Mouse (Mus musculus) embryonic facial prominence, embryonic 14.5 days (tissue): Measurements from ENCODE around the gene Zfp958. TPM values are rescaled to one million over a fixed set of nuclear protein-coding genes. Genes with fewer than 3 reads are reported as not detected.
"Not testable (repeated sequence)": the region's sequence is repeated elsewhere in the genome, so short reads cannot be mapped to it uniquely, and the experiment has no call there.

Experiments
- ATAC-seq: fragments of 200-750 bp; cut with Nextera tagmentation; 2 replicates; pipeline ENCODE4 v1.8.0; 2017; ENCODE audit warnings: low read depth, moderate number of reproducible peaks, moderate TSS enrichment
- DNase-seq: peaks from one replicate; pipeline ENCODE4 v3.0.0-alpha.2; 2015; ENCODE audit warnings: low spot score
- H3K27ac ChIP-seq: fragments of 300-500 bp; sonication (generic); replicated peaks from 2 replicates; pipeline ENCODE4 v1.5.1; 2014; ENCODE audit warnings: low read depth, mild to moderate bottlenecking, low read length, moderate library complexity
- H3K27me3 ChIP-seq: fragments of 300-500 bp; sonication (generic); replicated peaks from 2 replicates; pipeline ENCODE4 v1.6.1; 2014; ENCODE audit warnings: low read length; ENCODE audit not compliant: control insufficient read depth, insufficient read depth
- H3K36me3 ChIP-seq: fragments of 300-500 bp; sonication (generic); 2 replicates; pipeline ENCODE4 v1.6.1; 2014; ENCODE audit warnings: low read length, mixed read lengths; ENCODE audit not compliant: control insufficient read depth, insufficient read depth
- H3K4me1 ChIP-seq: fragments of 300-500 bp; sonication (generic); 2 replicates; pipeline ENCODE4 v1.6.1; 2014; ENCODE audit warnings: antibody characterized with exemption, low read length; ENCODE audit not compliant: control insufficient read depth, insufficient read depth
- H3K4me2 ChIP-seq: fragments of 300-500 bp; sonication (generic); 2 replicates; pipeline ENCODE4 v1.6.1; 2014; ENCODE audit warnings: low read depth, mild to moderate bottlenecking, low read length, moderate library complexity, mixed read lengths
- H3K4me3 ChIP-seq: fragments of 300-500 bp; sonication (generic); 2 replicates; pipeline ENCODE4 v1.5.1; 2014; ENCODE audit warnings: low read depth, mild to moderate bottlenecking, low read length
- H3K9ac ChIP-seq: fragments of 300-500 bp; sonication (generic); 2 replicates; pipeline ENCODE4 v1.6.1; 2014; ENCODE audit warnings: low read depth, mild to moderate bottlenecking, low read length, moderate library complexity, mixed read lengths
- H3K9me3 ChIP-seq: fragments of 300-500 bp; sonication (generic); 2 replicates; pipeline ENCODE4 v1.6.1; 2016; ENCODE audit warnings: low read length; ENCODE audit not compliant: control insufficient read depth
- WGBS: fragments of 180-500 bp; shearing (Covaris S2); extraction: QIAGEN DNeasy Blood & Tissue Kit; methylation state at CpG from one replicate; pipeline ENCODE4 v1.1.7; 2014; 5-methylcytosine and 5-hydroxymethylcytosine counted together
- polyA plus RNA-seq: library from polyadenylated mRNA; unstranded; fragments of >200 nt; fragmentation: Nextera tagmentation; extraction: Ambion mirVana; gene quantifications from 2 replicates; pipeline ENCODE4 v1.2.1, GENCODE M21; 2014

The Zfp958 gene
- polyA plus RNA-seq, 1 experiment from 2014 or later = 16.5 TPM

DNA sequence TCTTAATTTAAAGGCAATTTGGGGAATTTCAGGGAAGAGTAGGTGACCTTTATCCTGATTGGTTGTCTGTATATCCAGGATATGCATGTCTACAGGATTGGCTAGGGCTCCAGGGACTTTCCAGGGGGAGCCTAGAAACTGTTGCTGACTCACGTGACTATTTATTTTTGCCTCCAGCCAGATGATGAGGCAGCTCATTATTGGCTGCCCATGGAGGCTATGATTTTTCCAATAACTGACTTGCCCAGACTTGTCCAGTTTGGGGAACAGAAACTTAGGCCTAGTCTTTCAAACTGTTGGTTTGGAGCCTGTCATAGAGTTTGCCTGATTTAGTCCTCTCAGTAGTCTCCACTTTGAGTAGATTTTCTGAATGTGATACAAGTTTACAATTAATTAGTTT, 14.4 kb downstream of the Zfp958 start:
- Histone ChIP-seq H3K4me3 (no peak overlapping the region), H3K4me2 (no peak overlapping the region), H3K9ac (no peak overlapping the region), H3K4me1 (no peaks in the 10 kb centered on the region), H3K36me3 (peaks cover 91% of the 10 kb centered on the region), H3K9me3 (peaks cover 88% of the 10 kb centered on the region), H3K27ac (no peak overlapping the region), H3K27me3 (no peaks in the 10 kb centered on the region)
- 84% methylated on average over 1 of the region's 1 CpGs for WGBS
- ATAC-seq (no peak), DNase-seq (no peak)

DNA sequence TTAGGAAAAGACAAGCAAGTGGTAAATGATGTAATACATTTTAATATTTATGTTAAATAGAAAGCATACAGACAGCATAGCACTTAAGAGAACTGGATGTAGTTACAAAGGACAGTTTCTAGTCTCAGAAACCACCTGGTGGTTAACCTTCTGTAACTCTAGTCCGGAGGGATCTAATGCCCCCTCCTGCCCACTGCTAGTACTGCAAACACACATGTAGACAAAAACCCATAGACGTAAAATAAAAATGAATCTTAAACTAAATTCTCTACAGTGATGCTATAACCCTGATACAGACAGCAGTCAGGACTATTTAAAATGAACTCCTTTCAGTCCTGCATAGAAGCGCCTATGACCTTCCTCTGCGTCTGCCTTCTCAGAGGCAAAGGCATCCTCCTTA, 24.1 kb downstream of the Zfp958 start:
- H3K4me3 ChIP-seq = no peak overlapping the region
- no peak for DNase-seq
- no peaks in the 10 kb centered on the region for H3K4me1 ChIP-seq
- H3K9ac ChIP-seq = no peak overlapping the region
- H3K9me3 ChIP-seq = peaks cover 13% of the 10 kb centered on the region
- ATAC-seq = no peak
- WGBS = 92% methylated on average over 4 of the region's 4 CpGs
- no peak overlapping the region for H3K4me2 ChIP-seq
- 0 out of 2 replicates have a peak, but pooled peaks cover 4% of the 10 kb centered on the region for H3K36me3 ChIP-seq
- no peak overlapping the region for H3K27ac ChIP-seq
- H3K27me3 ChIP-seq = no peaks in the 10 kb centered on the region

DNA sequence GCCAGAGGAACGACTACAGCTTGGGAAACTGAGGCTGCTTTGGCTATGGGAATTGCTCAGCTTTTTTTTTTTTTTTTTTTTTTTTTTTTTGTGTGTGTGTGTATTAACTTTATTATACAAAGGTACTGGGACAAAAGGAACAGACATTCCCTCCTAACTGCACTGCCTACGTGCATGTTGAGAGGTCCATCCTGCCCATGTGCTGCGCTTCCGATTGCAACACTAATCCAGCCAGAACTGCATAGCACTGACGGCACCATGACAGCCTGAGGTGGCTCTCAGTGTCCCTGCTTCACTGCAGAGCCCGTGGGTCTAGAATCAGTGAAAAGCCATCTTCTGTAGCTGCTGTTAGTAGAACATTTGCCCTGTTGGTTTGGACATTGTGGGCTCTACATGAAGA, 30.0 kb downstream of the Zfp958 start:
- H3K27me3 ChIP-seq = not testable (repeated sequence)
- WGBS = 90% methylated on average over 6 of the region's 6 CpGs

DNA sequence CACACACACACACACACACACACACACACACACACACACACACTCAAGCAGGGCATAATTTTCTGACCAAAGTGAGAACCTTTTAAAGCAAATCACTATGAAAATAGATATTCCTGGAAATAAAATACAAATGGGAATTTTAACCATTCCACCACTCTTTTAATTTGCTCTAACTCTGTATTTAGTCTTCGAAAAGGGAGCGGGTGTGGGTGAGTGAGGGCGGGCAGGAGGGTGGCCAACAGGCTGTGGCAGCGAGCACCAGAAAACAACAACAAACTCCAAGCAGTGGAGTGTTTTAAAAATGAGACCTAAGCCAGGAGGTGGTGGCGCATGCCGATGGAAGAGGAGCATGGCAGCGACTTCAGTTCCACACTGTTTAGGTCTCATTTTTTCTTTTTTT, 43.6 kb downstream of the Zfp958 start:
- DNase-seq = peak; percentile 59
- WGBS = 90% methylated on average over 7 of the region's 7 CpGs
- Histone ChIP-seq H3K27ac (no peak overlapping the region), H3K4me3 (no peak overlapping the region), H3K36me3 (no peaks in the 10 kb centered on the region), H3K27me3 (no peaks in the 10 kb centered on the region), H3K9me3 (no peaks in the 10 kb centered on the region), H3K4me1 (no peaks in the 10 kb centered on the region), H3K4me2 (no peak overlapping the region), H3K9ac (no peak overlapping the region)
- ATAC-seq = no peak

More for the DNA sequence above, 30.0 kb downstream of the Zfp958 start:
- H3K27ac ChIP-seq, H3K4me3 ChIP-seq, H3K4me2 ChIP-seq, H3K9me3 ChIP-seq, ATAC-seq, H3K4me1 ChIP-seq, H3K36me3 ChIP-seq, H3K9ac ChIP-seq, DNase-seq: not testable (repeated sequence)

DNA sequence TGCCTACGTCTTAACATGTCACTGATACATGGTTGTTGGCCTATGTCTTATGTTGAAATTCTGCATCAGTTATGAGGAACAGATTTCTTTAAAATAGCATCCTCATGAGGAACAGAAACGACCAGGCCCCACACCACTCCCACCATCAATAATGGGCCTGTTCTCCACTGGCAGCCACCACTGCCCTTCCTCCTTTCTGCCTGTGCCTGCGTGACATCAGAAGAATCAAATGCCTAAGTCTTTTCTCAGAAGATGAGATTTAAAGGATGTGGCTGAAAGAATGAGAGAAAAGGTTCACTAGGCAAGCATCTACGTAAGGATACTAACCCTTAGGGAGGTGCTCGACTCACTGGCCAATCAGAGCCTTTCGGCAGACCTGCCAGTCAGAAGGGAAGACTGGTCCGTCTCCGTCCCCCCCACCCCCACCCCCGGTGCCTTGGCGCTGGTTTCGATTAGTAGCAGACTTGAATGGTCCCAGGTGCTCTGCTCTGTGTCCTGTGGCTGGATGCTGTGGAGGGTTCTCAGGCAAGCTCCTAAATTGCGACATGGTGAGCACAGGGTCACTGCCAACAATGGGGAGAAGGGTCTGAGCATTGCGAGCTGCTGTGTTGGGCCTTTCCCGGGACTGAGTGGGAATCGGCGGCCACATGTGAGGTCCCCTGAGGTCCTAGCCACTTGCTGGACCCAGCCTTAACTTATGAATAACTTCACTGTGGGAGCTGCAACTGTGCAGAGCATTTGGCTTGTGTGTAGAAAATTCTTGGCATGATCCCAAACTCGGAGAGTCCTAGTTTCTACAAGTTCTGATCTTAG, 62.4 kb downstream of the Zfp958 start:
- 74% methylated on average over 17 of the region's 17 CpGs for WGBS
- no peak overlapping the region for H3K9ac ChIP-seq
- H3K4me3 ChIP-seq = no peak overlapping the region
- H3K27ac ChIP-seq = no peak overlapping the region
- no peaks in the 10 kb centered on the region for H3K36me3 ChIP-seq
- ATAC-seq (no peak), DNase-seq (no peak)
- H3K9me3 ChIP-seq = peaks cover 10% of the 10 kb centered on the region
- no peaks in the 10 kb centered on the region for H3K27me3 ChIP-seq
- H3K4me1 ChIP-seq = no peaks in the 10 kb centered on the region; the same call in 1 of the 2 replicates
- no peak overlapping the region for H3K4me2 ChIP-seq

DNA sequence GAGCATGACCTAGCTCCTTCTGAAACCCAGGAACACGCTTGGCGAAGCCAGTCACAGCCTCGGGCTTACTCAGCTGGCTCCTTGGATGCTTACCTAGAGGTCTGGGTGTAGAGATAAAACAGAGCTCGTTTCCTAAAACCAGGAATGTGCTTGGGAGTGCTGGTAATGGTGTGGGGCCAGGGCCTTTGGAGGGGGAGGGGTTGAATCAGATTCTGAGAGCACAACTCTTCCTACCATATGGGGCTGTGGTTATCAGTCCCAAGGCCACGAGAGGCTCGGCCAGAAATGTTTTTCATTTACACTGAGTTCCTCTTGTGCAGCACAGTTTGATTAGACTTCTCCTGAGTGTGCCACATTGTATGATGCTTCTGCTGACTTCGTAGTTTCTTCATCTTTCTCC, 63.6 kb downstream of the Zfp958 start:
- Histone ChIP-seq H3K4me3 (peak overlapping the region; percentile 69), H3K4me1 (no peaks in the 10 kb centered on the region; the same call in 1 of the 2 replicates), H3K36me3 (no peaks in the 10 kb centered on the region), H3K9me3 (peaks cover 7% of the 10 kb centered on the region), H3K27me3 (no peaks in the 10 kb centered on the region), H3K27ac (peak overlapping the region; percentile 99), H3K4me2 (peak overlapping the region; percentile 56), H3K9ac (0 out of 2 replicates have a peak overlapping the region, but pooled peaks have one; percentile 10)
- DNase-seq (no peak), ATAC-seq (no peak)
- WGBS = 84% methylated on average over 7 of the region's 7 CpGs

DNA sequence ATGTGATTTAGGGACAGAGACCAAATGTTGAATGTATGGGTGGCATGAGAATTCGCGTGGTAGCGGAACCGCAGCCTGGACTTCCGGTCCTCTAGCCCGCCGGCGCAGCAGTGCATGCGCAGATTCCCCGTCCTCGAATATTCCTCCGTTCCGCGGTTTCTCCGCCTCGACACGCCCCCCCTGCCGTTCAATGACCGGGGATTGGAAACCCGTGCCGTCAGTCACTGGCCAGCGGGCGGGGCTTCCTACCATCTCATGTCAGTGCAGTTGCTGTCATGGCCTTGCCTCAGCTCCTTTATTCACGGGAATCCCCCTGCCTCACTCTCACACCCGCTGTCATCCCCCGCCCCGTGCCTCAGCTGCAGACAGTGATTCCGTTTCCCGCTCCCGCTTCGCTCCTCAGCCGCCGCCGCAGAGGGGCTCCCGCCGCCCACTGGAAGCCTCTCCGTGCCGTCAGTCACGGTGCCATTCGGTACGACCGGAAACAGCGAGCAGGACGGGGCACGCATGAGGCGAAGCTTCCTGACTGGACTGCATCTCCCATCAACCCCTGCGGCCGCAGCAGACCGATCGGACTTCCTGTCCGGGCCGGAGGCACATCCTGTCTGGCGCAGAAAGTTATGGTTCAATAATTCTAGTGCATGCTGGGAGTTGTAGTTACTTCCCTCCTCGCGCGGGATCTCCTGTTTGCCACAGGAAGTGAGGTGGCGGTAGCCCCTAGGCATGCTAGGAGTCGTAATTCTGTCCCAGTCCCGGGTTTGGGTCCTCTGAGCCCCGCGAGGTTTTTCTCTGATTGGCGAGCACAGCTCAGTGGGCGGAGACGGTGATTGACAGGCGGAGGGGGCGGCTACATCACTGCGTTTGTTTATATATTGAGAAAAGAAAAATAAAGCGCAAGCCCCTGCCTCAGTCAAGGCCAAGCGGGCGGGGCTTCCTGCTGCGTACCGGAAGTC, 64.6 kb downstream of the Zfp958 start:
- DNase-seq (peak; percentile 100), ATAC-seq (peak; percentile 96)
- Histone ChIP-seq H3K4me2 (peak overlapping the region; percentile 56), H3K27me3 (no peaks in the 10 kb centered on the region), H3K9me3 (peaks cover 7% of the 10 kb centered on the region), H3K9ac (peak overlapping the region; percentile 81), H3K36me3 (no peaks in the 10 kb centered on the region), H3K27ac (peak overlapping the region; percentile 99), H3K4me1 (no peaks in the 10 kb centered on the region; the same call in 1 of the 2 replicates), H3K4me3 (peak overlapping the region; percentile 69)
- WGBS = under 1% methylated on average over 69 of the region's 72 CpGs

DNA sequence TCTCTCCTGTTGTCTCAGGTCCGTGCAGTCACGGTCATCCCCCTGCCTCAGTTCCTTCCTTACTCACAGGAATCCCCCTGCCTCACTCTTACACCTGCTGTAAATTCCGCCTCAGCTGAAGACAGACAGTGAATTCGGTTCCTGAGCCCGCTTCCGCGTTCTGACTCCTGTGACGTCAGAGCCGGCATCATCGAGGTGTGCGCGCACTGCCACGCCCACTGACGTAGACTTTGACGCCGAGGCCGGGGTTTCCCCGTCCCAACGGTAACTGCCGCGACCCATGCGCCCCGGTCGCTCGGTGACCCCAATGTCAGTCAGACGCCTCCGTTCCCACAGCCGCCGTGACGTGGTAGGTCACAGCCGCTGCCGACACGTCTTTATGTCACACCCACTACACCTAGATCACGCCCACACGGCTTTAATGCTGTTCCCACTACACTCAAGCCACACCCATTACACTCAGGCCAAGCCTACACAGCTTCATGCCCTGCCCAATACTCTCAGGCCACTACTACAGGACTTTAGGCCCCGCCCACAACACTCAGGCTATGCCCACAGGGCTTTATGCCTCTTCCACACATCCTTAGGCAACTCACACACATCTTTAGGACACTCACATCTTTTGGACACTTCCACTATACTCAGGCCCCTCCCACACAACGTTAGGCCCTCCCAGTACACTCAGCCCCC, 65.4 kb downstream of the Zfp958 start:
- H3K36me3 ChIP-seq = no peaks in the 10 kb centered on the region
- peak overlapping the region; percentile 53 for H3K4me2 ChIP-seq
- peak overlapping the region; percentile 69 for H3K4me3 ChIP-seq
- WGBS = under 1% methylated on average over 34 of the region's 37 CpGs
- peak; percentile 61 for ATAC-seq
- peak; percentile 94 for DNase-seq
- H3K27me3 ChIP-seq = no peaks in the 10 kb centered on the region
- no peaks in the 10 kb centered on the region; the same call in 1 of the 2 replicates for H3K4me1 ChIP-seq
- H3K27ac ChIP-seq = peak overlapping the region; percentile 99
- H3K9me3 ChIP-seq = peaks cover 7% of the 10 kb centered on the region
- peak overlapping the region; percentile 81 for H3K9ac ChIP-seq
